Mouse (Mus musculus) c-Kit-positive CD71-negative TER-119-negative erythroid progenitor cells, embryonic 14.5 days (primary cell): ENCODE measurements around the gene Tagln2.

Experiments
- DNase-seq: peaks from one replicate; pipeline ENCODE4 v3.0.0-alpha.2; 2013; ENCODE audit warnings: low read depth

The Tagln2 gene

DNA sequence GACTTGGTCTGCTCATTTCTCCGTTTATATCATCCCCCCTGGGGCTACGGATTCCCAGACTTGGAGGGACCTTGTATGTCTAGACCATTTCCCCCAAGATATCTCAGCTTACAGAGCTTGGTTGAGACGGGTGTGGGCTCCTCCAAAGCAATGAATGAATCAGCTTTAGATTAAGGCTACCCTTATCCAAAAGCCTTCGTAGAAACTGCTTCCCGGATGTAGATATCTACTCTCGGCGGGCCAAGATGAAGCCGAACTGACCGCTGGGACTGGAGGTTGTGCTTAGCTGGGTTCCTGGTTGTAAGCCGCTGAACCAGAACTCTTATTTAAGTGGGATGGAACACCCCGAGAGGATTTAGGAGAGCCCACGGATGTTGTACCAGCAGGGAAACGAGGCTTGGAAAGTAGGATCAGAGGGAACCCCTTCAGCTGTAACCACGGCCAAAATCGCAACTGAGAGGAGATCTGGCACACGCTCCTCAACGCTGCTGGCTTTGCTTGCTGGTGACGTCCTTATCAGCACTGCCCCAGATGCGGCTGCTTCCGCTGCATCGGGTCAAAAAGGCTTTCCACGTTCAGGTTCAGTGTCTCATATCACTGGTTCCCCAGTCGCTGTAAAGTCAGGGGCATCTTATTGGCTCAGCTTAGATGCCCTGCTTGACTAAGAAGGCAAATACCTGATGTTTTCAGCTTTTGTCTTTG lies 26.7 kb downstream of the Tagln2 start:
- DNase-seq = no peak

DNA sequence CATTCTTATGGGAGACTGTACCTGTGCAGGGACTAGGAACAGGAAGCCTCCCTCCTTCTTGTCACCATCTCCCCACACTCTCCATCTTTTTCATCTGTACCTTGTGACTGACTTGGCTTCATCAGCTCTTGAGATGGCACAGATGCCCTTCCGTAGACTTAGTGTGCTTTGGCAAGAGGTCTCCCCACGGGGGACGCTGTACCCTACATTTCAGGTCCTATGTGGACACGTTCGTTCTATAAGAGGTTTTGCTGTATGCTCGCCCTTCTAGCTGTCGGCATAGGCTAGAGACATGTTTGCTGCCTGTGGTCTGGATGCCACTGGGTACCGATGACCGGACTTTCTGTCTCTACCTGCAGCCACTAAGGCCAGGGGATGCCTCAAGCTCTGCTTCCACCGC lies 27.6 kb downstream of the Tagln2 start:
- DNase-seq = no peak

DNA sequence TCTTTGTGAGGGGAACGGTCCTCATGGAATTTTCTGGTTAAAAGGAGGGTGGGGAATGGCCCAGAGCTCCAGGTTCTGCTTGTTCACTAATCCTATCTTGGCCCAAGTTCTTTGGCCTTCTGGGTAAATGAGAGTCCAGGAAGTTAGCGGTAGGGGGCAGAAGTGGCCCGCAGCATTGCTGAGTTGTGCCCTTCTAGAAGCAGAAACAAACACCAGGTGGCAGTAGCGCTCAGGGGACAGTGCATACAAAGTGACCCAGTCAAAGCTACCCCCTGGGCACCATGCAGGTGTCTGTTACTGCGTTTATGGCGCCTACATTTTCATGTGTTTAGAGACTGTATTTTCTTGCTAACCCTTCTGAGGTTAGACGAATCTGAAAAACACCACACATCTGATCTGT lies 28.9 kb downstream of the Tagln2 start:
- peak; percentile 88 for DNase-seq

DNA sequence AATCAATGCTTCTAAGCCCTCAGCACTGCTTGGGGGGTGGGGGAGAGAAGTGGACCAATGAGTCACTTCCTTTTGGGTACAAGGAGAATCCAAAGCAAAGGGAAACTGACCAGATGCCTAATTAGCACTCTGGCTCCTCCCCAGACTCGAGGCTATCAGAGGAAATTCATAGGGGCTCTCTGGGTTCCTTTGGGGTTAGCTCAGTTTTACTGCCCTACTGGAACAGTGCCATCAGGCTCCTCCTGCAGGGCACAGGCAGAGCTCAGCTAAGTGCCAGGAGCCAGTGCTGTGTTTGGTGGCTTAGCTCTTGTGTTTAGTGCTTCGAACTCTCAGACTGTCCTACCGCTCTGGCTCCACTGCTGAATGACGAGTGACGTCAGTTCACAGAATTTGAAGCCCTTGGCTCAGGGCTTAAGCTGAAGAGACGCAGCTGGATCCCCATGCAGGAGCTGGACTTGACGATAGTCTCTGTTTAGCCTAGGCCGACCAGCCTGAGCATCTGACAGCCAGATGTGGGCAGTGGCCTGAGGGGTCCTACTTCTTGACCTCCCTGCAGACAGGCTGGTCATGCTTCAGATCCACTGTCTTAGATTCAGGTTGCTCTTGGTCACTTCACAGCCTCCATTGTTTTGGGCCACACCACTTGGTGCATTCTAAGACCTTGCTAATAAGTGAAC lies 30.8 kb downstream of the Tagln2 start:
- no peak for DNase-seq

DNA sequence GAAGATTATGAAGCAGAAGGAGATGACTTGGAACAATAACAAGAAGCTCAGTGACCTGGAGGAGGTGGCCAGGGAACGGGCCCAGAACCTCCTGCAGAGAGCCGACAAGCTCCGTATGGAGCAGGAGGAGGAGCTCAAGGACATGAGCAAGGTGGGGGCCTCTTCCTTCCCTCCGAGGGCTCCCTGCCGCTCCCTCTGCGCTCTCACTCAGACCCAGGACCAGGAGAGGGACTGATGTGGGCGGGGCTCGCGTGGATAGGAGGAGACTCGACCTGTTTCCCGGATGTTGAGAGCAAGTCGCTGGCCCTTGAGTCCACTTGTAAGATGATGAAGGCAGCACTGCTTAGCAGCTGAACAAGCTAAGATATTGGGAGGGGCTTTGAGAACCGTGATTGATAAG lies 32.7 kb downstream of the Tagln2 start:
- DNase-seq = no peak

DNA sequence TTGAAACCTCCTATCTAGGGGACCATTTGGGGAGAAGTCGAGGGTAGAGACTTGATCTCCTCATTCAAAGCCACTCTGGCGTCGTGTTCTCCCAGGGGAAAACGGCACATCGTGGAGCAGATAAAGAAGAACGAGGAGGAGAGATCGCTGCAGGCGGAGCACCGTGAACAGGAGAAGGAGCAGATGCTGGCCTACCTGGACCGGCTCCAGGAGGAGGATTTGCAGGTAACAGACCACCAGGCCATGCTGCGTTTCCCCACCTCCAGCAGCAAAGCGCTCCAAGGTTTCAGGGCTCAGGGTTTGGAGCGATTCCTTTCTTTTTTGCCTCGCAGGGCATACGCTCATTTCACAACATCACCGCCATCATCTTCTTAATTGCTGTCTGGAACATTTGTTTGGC lies 35.3 kb downstream of the Tagln2 start:
- no peak for DNase-seq

DNA sequence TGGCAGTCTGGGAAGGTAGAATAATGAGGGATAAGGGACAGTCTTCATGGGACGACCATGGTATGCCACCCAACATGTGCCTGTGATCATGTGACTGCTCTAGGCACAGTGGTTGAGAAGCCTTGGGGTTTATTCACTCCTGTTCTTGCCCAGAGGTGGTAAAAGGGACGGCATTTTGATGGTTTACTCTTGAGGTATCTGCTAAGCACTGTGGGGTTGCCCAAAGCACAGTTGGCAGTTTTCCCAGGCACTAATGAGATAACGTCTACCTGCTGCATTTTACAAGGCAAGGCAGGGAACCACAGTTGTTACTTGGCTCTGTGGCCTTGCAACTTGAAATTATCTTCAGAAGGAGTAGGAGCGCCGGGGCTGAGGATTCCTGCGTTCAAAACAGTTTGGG lies 40.0 kb downstream of the Tagln2 start:
- DNase-seq = no peak

DNA sequence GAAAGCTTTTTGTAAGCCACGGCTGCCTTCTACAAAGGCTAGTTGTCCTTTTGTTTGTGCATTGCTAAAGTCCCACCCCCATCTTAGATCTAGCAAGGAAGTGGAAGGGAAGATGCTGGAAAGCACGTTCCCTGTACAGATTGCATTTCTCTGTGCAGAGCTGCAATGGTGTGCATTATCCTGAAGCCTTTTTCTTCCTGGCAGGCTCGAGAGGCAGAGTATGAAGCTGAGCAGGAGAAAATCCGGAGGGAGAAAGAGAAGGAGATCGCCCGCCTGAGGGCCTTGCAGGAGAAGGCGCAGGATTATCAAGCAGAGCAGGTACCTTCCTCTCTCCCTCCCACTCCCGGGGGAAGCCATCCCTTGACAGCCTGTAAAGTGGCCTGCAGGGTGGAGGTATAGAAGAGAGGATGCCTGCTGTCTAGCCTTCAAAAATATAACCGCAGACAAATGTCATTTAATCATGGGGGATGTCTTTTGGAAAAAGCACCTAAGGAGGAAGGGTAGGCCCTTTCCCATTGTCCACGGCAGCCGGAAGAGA lies 40.5 kb downstream of the Tagln2 start:
- DNase-seq = no peak

DNA sequence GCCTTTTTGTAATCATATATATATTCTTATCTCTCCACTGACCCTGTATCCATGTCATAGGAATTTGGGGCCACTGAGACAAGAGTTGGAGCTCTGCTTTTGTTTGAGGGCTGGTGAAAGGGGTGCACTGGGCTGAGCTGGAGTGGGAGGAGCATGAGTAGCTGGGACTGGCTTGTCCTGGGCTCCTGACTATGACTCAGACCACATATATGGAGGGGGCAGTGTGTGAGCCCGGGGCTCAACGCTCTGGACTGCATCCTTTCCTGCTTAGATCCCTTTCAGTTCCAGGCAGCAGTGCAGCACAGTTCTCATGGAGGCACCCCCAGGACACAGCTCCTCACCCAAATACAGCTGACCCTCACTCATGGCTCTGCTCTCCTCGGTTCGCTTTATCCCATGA lies 46.2 kb downstream of the Tagln2 start:
- DNase-seq = no peak

DNA sequence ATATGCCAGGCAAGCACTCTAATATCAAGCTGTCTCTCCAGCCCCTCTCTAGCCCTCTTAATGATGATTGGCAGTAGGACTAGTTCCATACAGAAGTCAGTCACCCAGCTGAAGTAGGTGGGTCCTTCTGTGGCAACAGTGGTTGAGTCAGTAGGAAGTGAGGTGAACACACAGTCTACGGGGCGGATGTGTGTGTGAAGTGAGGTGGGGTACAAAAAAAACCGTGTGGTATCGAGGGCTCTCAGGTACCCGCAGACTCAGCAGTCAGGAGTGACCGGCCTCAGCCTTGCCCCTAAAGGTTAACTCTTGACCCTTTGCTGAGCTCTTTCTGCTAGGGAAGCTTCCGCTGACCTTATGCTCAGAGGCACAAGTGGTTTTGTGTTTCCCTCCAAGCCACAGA lies 48.7 kb downstream of the Tagln2 start:
- no peak for DNase-seq

DNA sequence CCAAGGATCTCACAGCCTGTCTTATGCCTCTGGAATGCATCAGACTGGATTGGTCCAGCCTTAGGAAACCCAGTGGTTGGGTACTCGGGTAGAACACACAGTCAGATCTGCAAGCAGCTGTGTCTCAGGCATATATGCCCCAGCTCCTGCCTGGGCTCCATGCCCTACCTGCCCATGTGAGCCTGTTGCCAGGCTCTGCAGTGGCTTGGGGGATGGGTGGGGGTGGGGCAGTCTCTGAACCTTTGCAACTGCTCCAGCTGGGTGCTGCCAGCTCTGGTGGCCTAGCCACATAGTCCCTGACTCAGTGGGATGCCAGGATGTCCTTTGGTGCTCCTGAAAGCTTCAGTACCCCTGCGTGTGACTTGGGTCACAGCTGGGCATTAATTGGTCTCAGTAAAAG lies 49.5 kb downstream of the Tagln2 start:
- DNase-seq = no peak

DNA sequence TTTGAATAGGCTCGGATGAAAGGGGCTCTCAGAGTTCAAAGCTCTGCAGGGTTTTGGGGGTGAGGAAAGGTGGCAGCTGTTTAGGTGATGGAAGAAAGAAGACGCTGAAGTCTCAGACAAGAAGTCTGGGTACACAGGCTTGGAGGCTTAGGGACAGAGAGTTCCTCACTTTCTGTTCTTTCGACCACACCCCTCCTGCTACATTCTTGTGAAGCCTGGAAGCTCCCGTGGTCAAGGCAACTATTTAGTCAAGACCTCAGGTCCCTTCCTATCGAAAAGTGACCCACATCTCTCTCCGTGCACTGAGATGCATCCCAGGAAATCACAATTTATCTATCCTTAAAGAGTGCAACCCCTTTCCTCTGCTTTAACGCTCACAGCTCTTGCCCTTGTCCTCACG lies 49.9 kb downstream of the Tagln2 start:
- DNase-seq = no peak

DNA sequence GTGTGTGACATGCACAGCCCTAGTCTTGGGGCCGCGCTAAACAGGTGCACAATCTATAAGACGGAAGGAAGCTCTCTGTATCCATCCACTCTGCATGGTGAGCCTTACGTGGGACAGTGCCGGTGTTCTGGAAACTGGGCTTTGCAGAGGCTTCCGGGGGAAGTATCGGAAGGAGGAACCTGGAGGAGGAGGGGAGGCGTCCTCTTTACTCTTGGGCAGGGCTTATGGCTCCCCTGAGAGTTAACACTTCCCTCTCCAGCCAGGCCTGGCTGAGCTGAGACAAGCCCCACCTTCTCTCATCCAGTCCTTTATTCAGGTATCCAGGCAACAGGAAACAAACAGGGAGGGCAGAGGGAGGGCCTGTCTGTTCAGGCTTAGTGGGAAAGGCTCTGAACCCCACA lies 50.7 kb downstream of the Tagln2 start:
- DNase-seq = no peak

DNA sequence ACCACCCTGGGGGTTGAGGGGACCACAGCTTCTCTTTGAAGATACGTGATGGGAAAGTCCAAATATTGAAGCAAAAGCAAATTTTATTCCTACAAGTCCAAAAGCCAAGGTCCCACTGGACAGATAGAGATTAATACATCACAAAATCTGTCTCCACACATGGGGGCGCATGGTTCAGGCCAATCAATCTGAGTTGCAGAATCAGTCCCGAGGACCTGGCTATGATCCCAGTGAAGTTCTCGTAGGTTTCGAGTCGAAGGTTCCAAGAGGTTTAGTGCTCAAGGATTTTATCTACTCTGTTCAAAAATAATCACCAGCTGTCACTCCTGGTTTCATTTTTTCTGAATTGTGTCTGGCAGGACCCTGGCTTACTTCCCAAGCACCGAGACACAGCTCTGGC lies 51.2 kb downstream of the Tagln2 start:
- no peak for DNase-seq

DNA sequence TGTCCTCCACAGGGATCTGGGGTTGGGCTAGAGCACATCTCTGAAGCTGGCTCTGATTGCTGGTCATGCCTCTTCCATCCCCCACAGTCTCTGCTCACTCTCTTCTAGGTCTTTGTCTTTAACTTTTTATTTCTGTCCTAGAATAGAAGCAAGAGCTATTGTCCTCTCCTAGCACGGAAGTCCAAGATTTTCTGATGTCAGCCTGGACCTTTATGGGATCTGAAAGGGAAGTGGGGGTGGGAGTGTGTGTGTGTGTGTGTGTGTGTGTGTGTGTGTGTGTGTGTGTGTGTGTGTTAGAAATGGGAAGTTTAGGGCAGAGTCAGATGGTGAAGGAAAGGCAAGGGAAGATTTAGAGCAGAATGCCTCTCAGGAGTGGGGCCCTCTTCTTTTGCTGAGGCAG lies 52.8 kb downstream of the Tagln2 start:
- no peak for DNase-seq

DNA sequence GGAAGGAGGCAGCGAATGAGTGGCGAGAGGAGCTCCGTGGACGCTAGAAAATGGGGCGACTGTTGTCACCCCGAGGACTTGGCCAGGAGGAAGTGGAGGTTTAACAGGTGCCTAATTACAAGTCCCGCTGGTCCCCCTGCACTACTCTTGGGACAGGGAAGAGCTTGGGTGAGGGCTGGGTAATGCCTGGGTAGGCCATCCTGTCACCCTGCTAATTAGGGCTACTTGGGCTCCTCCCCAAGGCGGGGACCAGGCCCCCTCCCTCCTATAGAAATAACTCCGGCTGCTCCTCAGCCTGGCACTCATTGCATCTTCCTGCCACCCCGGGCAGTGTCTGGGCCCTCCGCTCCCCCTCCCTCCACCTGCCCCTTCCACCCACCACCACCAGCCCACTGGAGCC lies 55.8 kb downstream of the Tagln2 start, which contains the start of gene Vsig8:
Gene Vsig8 (plus strand): TSS at position 301 of the 400 bp plus-strand sequence.
- no peak for DNase-seq
